Mouse (Mus musculus) WW6 (cell line): ENCODE measurements around the gene Ltbp1.

ENCODE experiments used
- DNase-seq: peaks from one replicate; pipeline ENCODE4 v3.0.0-alpha.2; 2013; ENCODE audit warnings: low read depth, low spot score

The Ltbp1 gene

GRCm38 (mm10) chr17:75284876-75285708 is 279.7 kb downstream of the Ltbp1 start:
- DNase-seq = no peak

DNA sequence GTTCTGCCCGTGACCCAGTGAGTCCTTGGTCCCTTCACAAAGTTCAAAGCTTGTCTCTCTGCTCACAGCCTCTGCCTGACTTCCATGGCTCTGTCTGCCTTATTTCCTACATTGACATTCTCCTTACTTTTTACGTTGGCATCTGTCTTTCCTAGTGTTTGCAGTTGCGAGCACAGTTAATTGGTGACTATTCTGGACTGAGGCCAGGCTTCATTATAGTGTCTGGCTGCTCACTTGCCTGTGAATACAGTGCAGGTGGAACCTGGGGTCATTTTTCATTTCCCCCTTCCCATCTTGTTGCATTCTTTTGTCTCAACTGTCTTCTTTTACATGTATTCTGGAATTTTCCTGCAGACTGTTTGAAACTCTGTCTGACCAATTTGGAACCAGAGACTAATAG is 287.6 kb downstream of the Ltbp1 start:
- no peak for DNase-seq

DNA sequence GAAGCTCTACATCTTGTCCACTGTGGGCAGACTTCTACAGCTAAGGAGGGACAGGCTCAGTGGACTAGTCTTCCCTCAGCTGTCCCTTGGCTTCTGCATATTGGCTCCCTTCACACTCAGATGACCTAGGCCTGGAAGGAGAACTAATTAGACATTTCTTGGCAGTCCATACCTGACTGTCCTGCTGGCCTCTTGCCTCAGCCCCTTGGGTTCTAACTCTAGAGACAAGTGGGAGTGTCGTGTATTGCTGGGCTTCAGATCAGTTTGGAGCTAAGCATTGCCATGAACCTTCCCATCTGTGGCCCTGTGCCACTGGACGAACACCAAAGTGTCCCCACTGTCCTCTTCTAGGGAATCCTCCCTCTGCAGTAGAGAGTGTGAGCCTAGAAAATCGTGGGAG is 288.4 kb downstream of the Ltbp1 start:
- DNase-seq = no peak

DNA sequence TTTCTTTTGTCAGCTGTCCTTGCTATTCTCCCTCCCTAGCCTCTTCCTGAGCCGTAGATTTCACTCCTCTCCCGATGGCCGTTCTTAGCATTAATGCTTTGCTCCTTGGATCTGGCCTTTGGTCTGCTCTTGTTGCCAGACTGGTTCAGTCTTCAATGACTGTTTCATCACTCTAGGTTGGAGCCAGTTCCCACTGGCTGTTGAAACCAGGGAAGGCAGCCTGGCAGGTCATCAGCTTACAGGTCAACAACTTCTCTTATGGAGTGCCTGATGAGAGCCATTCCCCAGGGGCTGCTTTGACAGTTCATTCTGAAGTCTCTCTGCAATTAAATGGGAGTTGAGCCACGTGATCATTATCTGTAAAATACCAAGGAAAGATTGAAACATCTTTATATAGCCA is 295.5 kb downstream of the Ltbp1 start:
- no peak for DNase-seq

DNA sequence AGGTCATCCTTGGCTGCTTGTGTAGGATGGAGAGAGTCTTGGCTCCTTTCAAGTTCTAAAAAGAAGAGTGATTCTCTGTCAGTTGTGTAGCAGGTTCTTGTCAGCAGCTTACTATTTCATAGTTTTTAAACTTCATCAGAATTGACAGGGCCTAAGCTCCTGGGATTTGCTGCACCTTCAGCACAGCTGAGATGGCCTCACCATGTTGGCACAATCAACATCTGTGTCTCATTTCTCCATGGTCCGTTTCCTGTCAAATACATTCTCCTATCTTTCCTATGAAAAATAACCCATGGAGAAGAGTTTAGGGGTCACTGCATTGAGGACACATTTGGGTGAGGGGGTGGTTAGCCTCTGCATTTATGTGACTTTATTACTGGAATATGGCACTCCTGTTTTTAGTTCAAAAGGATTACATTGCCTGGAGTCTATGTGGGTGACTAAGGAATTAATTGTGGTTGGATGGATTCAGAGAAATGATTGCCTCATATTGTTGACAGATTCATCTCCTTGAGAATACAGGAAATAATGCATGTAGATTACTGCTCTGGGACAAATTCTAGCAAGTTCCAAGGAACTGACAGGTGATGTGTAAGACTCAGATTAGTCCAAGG is 299.5 kb downstream of the Ltbp1 start:
- no peak for DNase-seq

- no peak for DNase-seq
These were observed 300.3 kb downstream of the Ltbp1 start for GRCm38 (mm10) chr17:75305714-75306113.

- DNase-seq = no peak
These were observed 302.0 kb downstream of the Ltbp1 start for GRCm38 (mm10) chr17:75307070-75308011.

DNA sequence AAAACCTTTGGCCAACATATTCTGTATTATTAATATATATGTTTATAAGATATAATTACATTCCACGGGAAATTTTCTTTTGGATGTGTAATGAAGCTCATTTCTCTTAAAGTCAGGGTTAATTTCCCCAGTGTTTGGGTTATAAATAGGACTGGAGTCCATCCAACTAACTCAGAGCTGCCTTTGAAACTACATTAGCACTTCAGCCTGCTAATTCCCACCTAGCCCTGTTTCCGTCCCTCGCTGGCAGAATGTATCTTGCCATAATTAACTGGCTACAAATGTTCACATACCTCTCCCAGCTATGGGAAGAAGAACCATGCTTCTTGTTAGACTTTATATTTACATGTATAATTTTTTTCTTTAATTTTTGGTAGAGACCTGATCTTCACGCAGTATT is 311.7 kb downstream of the Ltbp1 start:
- DNase-seq = no peak

DNA sequence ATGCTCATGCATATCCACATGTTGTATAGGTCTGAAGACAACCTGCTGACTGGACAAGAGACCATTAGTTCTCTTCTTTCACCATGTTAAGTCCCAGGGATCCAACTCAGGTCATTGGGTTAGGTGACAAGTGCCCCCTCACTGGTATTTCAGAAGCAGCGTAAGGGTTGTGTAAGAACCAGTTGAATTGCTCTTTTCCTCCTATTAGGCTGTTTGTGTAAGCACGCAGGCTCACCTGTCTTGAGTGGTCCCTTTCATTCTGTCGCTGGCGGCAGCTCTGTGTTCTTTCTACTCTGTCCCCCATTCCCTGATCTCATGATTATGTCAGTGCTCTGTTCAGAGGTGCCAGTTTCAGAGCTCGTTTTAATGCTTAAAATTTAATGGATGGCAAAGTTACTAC is 317.9 kb downstream of the Ltbp1 start:
- no peak for DNase-seq

GRCm38 (mm10) chr17:75323766-75324165 is 318.4 kb downstream of the Ltbp1 start:
- DNase-seq = no peak

DNA sequence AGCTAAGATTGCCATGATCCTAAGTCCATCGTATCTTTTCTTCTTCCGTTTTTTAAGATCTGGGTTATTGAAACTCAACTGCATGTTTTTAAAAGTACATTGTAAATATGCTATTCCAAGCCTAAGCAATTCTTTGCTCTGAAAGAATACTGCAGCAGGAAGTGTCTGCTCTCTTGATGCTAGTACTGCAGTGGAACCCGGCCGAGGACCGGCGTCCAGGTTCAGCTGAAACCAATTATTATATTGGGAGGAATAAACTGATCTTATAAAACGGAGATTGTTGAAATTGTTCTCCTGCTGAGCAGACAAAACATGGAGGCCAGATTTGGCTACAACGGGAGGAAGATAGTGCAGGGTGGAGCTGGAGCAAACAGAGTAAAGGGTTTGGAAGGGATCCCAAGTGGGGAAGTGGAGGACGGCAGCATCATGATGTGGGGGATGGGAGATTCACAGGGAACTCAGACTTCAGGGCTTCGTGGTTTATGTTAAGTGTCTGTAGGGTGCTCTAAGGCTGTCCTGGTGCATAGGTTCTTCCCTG is 322.8 kb downstream of the Ltbp1 start:
- no peak for DNase-seq

- no peak for DNase-seq
These were observed 325.0 kb downstream of the Ltbp1 start for GRCm38 (mm10) chr17:75330366-75330765.

DNA sequence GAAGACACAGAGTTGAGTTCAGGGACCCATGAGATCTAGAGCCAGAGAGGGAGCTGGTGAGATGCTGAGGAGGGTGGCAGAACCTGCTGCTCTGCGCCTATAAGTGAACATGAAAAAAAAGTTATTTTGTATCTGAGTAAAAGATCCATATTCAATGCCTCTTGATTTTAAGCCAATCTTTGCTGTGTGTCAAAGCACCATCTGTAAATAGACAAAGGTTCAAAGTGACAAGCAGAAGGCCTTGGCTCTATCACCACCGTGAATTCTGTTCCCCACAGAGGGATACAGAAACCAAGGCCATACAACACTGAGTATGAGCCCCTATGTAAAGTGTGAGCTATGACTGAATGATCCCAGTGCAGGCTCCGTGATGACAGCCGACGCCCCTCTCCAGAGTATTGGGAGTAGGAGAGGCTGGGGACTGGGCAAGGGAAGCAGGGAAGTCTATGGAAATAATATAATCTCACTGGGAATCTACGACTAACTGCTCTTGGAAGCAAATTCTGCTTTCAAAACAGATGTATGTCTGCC is 326.1 kb downstream of the Ltbp1 start:
- no peak for DNase-seq

- no peak for DNase-seq
These were observed 326.9 kb downstream of the Ltbp1 start for GRCm38 (mm10) chr17:75332289-75332688.

DNA sequence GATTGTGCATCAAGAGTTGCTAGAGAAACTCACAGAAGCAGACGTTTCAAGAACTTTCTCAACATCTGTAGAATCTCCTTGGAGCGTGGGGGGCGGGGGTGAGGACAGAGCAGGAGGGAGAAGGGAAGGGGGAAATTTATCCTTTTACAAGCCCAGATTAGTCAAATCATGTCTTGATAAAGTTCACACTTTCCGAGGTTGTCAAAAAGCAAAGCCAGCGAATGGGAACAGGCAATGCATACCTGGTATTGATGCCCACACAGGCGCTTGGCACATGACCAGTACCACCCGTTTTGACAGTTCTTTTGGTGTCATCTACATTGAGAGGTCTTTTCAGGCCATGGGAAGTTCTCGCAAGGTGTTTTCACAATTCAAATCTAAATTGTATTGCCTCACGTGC is 327.6 kb downstream of the Ltbp1 start:
- DNase-seq = no peak

GRCm38 (mm10) chr17:75333759-75334158 is 328.4 kb downstream of the Ltbp1 start:
- no peak for DNase-seq

GRCm38 (mm10) chr17:75335649-75336048 is 330.3 kb downstream of the Ltbp1 start:
- no peak for DNase-seq

GRCm38 (mm10) chr17:75341227-75341626 is 335.9 kb downstream of the Ltbp1 start:
- DNase-seq = no peak

GRCm38 (mm10) chr17:75345116-75345515 is 339.7 kb downstream of the Ltbp1 start:
- DNase-seq = no peak

DNA sequence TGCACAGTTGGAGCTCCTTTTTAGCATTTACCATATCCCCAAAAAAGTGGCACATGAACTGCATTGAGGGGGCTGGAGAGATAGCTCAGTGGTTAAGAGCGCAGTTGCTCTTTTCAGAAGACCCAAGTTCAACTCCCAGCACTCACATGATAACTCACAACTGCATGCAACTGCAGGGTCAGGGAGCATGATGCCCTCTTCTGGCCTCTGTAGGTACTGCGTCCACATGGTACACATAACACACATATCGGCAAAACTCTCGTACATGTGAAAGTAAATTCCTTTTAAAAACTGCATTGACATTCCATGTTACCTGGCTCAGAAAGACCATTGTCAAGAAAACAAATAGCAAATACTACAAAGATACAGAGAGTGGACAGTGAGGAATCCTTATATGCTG is 342.0 kb downstream of the Ltbp1 start:
- no peak for DNase-seq

GRCm38 (mm10) chr17:75349109-75349508 is 343.7 kb downstream of the Ltbp1 start:
- no peak for DNase-seq

- DNase-seq = no peak
These were observed 344.2 kb downstream of the Ltbp1 start for GRCm38 (mm10) chr17:75349602-75350001.
